Mouse (Mus musculus) liver, adult 2 months (tissue): ENCODE results near the gene Il17rd.

ENCODE experiments used
- CTCF ChIP-seq: fragments of 200-500 bp; IDR thresholded peaks from 2 replicates; pipeline ENCODE4 v1.5.1; 2011; ENCODE audit warnings: low read depth, low read length, control low read depth
- POLR2A ChIP-seq: fragments of 200-500 bp; IDR thresholded peaks from 2 replicates; pipeline ENCODE4 v1.6.1; 2011; ENCODE audit warnings: low read length, control low read depth; ENCODE audit not compliant: insufficient read depth; ENCODE audit errors: extremely low read depth

- TF ChIP-seq POLR2A (no peak), CTCF (no peak)
These were observed 14.1 kb upstream of the Il17rd start for GRCm38 (mm10) chr14:27024664-27025063.
